In genomic region chr2:104253341-104253740, GRCm38 (mm10) we compare ENCODE assay signal across 17 mouse cellular contexts.
DNase-seq lines count a peak whose midpoint lies in the region; ATAC-seq and TF ChIP-seq lines count a peak whose summit lies in the region.
"Had no signal": no experiment of that assay in that cellular context is flagged by ENCODE, and none has a peak within 500 bp of the region (broad histone marks: within the 10 kb centered on the region; RNA-seq: fewer than 3 reads in every experiment).

No protein-coding gene starts in this region.

- H3K9me3 ChIP-seq in forebrain, embryonic 16.5 days (ENCODE audit: control insufficient read depth, low read length) = no peaks in the 10 kb centered on the region
- H3K9me3 ChIP-seq in forebrain, embryonic 10.5 days = no peaks in the 10 kb centered on the region
- H3K9me3 ChIP-seq: embryonic facial prominence, embryonic 13.5 days; embryonic facial prominence, embryonic 15.5 days; forebrain, embryonic 13.5 days; forebrain, embryonic 15.5 days had no signal

- H3K27ac ChIP-seq in forebrain, embryonic 16.5 days (ENCODE audit: low read length) = no peak overlapping the region
- H3K27ac ChIP-seq in forebrain, embryonic 10.5 days = no peak overlapping the region
- H3K27ac ChIP-seq in layer of hippocampus, adult 2 months = peak overlapping the region; percentile 28; the same call in 1 of the 2 replicates
- H3K27ac ChIP-seq: embryonic facial prominence, embryonic 13.5 days; embryonic facial prominence, embryonic 15.5 days; forebrain, embryonic 13.5 days; forebrain, embryonic 15.5 days had no signal

- 0 out of 2 replicates have a peak, but pooled peaks have one; percentile 10 for ATAC-seq in forebrain, embryonic 16.5 days
- ATAC-seq: forebrain, embryonic 13.5 days; forebrain, embryonic 15.5 days had no signal

- no peak overlapping the region for H3K9ac ChIP-seq in forebrain, embryonic 16.5 days (replicated peaks; ENCODE audit: low read depth, low read length)
- H3K9ac ChIP-seq: embryonic facial prominence, embryonic 13.5 days; embryonic facial prominence, embryonic 15.5 days; forebrain, embryonic 13.5 days; forebrain, embryonic 15.5 days had no signal

- no peak for TF ChIP-seq CTCF in layer of hippocampus, adult 2 months (conservative IDR thresholded peaks at IDR 0.05)

- H3K27me3 ChIP-seq in forebrain, embryonic 16.5 days (replicated peaks; ENCODE audit: control insufficient read depth, insufficient read depth, low read length) = no peaks in the 10 kb centered on the region
- H3K27me3 ChIP-seq in forebrain, embryonic 10.5 days (ENCODE audit: poor library complexity, severe bottlenecking) = no peaks in the 10 kb centered on the region
- H3K27me3 ChIP-seq: embryonic facial prominence, embryonic 13.5 days; embryonic facial prominence, embryonic 15.5 days; forebrain, embryonic 13.5 days; forebrain, embryonic 15.5 days had no signal

- H3K4me2 ChIP-seq in forebrain, embryonic 16.5 days (ENCODE audit: low read length) = no peak overlapping the region
- H3K4me2 ChIP-seq: embryonic facial prominence, embryonic 13.5 days; embryonic facial prominence, embryonic 15.5 days; forebrain, embryonic 13.5 days; forebrain, embryonic 15.5 days had no signal

- H3K36me3 ChIP-seq in forebrain, embryonic 16.5 days (ENCODE audit: control insufficient read depth, insufficient read depth) = peaks cover 2% of the 10 kb centered on the region; the same call in 1 of the 2 replicates
- H3K36me3 ChIP-seq in forebrain, embryonic 10.5 days (replicated peaks) = no peaks in the 10 kb centered on the region
- H3K36me3 ChIP-seq: embryonic facial prominence, embryonic 13.5 days; embryonic facial prominence, embryonic 15.5 days; forebrain, embryonic 15.5 days had no signal

- WGBS in forebrain, embryonic 16.5 days = 100% methylated on average over 4 of the region's 4 CpGs
- 96% methylated on average over 4 of the region's 4 CpGs for WGBS in forebrain, embryonic 10.5 days

- DNase-seq in forebrain, embryonic 10.5 days (ENCODE audit: extremely low spot score, low spot score) = no peak
- no peak for DNase-seq in layer of hippocampus, adult 2 months (ENCODE audit: low spot score in 2 of 2)
- no peak for DNase-seq in layer of hippocampus, adult 9-11 months
- DNase-seq: adrenal gland, adult 2 months; adrenal gland, postnatal 10 days; adrenal gland, postnatal 25 days; cerebellum, adult 11 months; cerebellum, adult 18-20 months; cerebellum, adult 8-10 months; cerebellum, adult 9-11 months; embryo, embryonic 11 days had no signal

- peaks cover 11% of the 10 kb centered on the region for H3K4me1 ChIP-seq in forebrain, embryonic 16.5 days (replicated peaks; ENCODE audit: control insufficient read depth, insufficient read depth, low read length)
- peaks cover 20% of the 10 kb centered on the region for H3K4me1 ChIP-seq in forebrain, embryonic 10.5 days
- H3K4me1 ChIP-seq: embryonic facial prominence, embryonic 13.5 days; embryonic facial prominence, embryonic 15.5 days had no signal

- H3K4me3 ChIP-seq in forebrain, embryonic 16.5 days (replicated peaks; ENCODE audit: low read length) = no peak overlapping the region
- no peak overlapping the region for H3K4me3 ChIP-seq in forebrain, embryonic 10.5 days
- no peak overlapping the region for H3K4me3 ChIP-seq in layer of hippocampus, adult 2 months
- H3K4me3 ChIP-seq: embryonic facial prominence, embryonic 13.5 days; embryonic facial prominence, embryonic 15.5 days; erythroblast, embryonic 14.5 days; forebrain, embryonic 13.5 days; forebrain, embryonic 15.5 days had no signal
